Mouse (Mus musculus): ENCODE data around the gene I0C0044D17Rik. TPM values are rescaled to one million over a fixed set of nuclear protein-coding genes. Genes with fewer than 3 reads are reported as not detected.
"Not testable (repeated sequence)": the region's sequence is repeated elsewhere in the genome, so short reads cannot be mapped to it uniquely, and the experiment has no call there.

Gene I0C0044D17Rik
- total and polyA plus RNA-seq, 2 experiments from 2014 or later, result not detected

GRCm38 (mm10) chr4:98858151-98858855 lies 34.7 kb upstream of the I0C0044D17Rik start:
- ATAC-seq (ENCODE audit: insufficient read depth, low read depth) (no peak), DNase-seq (ENCODE audit: low spot score) (no peak)
- WGBS, result 69% methylated on average over 4 of the region's 4 CpGs
- no peak overlapping the region for H3K9ac ChIP-seq (replicated peaks; ENCODE audit: low read depth, low read length)
- no peak overlapping the region for H3K4me3 ChIP-seq (ENCODE audit: low read depth, low read length)
- TF ChIP-seq EP300 (IDR thresholded peaks at IDR 0.05; ENCODE audit: low read depth) (no peak), CTCF (IDR thresholded peaks at IDR 0.05; ENCODE audit: low read depth) (no peak)
- H3K4me2 ChIP-seq (ENCODE audit: low read depth, low read length), result no peak overlapping the region
- no peaks in the 10 kb centered on the region for H3K27me3 ChIP-seq (ENCODE audit: control insufficient read depth, insufficient read depth, low read length)
- H3K9me3 ChIP-seq (replicated peaks; ENCODE audit: control insufficient read depth, low read length), result peaks cover 6% of the 10 kb centered on the region
- no peaks in the 10 kb centered on the region for H3K36me3 ChIP-seq (replicated peaks; ENCODE audit: control insufficient read depth, insufficient read depth, low read length)
- no peak overlapping the region for H3K27ac ChIP-seq (ENCODE audit: low read depth)
- peaks cover 5% of the 10 kb centered on the region for H3K4me1 ChIP-seq (ENCODE audit: control insufficient read depth, insufficient read depth)

GRCm38 (mm10) chr4:98857037-98857648 lies 33.5 kb upstream of the I0C0044D17Rik start:
- TF ChIP-seq CTCF (IDR thresholded peaks at IDR 0.05; ENCODE audit: low read depth), result no peak
- no peak for TF ChIP-seq EP300 (IDR thresholded peaks at IDR 0.05; ENCODE audit: low read depth)
- WGBS, result 32% methylated on average over 11 of the region's 11 CpGs
- DNase-seq (ENCODE audit: low spot score) (peak; percentile 53), ATAC-seq (ENCODE audit: insufficient read depth, low read depth) (peak; percentile 81)
- H3K36me3 ChIP-seq (replicated peaks; ENCODE audit: control insufficient read depth, insufficient read depth, low read length), result no peaks in the 10 kb centered on the region
- no peak overlapping the region for H3K4me3 ChIP-seq (ENCODE audit: low read depth, low read length)
- H3K4me1 ChIP-seq (ENCODE audit: control insufficient read depth, insufficient read depth), result peaks cover 5% of the 10 kb centered on the region
- peaks cover 6% of the 10 kb centered on the region for H3K9me3 ChIP-seq (replicated peaks; ENCODE audit: control insufficient read depth, low read length)
- peak overlapping the region; percentile 66 for H3K27ac ChIP-seq (ENCODE audit: low read depth)
- no peaks in the 10 kb centered on the region for H3K27me3 ChIP-seq (ENCODE audit: control insufficient read depth, insufficient read depth, low read length)
- no peak overlapping the region for H3K4me2 ChIP-seq (ENCODE audit: low read depth, low read length)
- 0 out of 2 replicates have a peak overlapping the region, but pooled peaks have one; percentile 12 for H3K9ac ChIP-seq (replicated peaks; ENCODE audit: low read depth, low read length)

- H3K9ac ChIP-seq (replicated peaks; ENCODE audit: low read depth, low read length), result no peak overlapping the region
- no peak overlapping the region for H3K4me2 ChIP-seq (ENCODE audit: low read depth, low read length)
- peaks cover 5% of the 10 kb centered on the region for H3K4me1 ChIP-seq (ENCODE audit: control insufficient read depth, insufficient read depth)
- 0 out of 2 replicates have a peak, but pooled peaks cover 3% of the 10 kb centered on the region for H3K9me3 ChIP-seq (replicated peaks; ENCODE audit: control insufficient read depth, low read length)
- WGBS, result 75% methylated on average over 4 of the region's 4 CpGs
- no peak overlapping the region for H3K27ac ChIP-seq (ENCODE audit: low read depth)
- H3K4me3 ChIP-seq (ENCODE audit: low read depth, low read length), result no peak overlapping the region
- TF ChIP-seq CTCF (IDR thresholded peaks at IDR 0.05; ENCODE audit: low read depth) (no peak), EP300 (IDR thresholded peaks at IDR 0.05; ENCODE audit: low read depth) (no peak)
- no peak for DNase-seq (ENCODE audit: low spot score)
- no peak for ATAC-seq (ENCODE audit: insufficient read depth, low read depth)
- no peaks in the 10 kb centered on the region for H3K27me3 ChIP-seq (ENCODE audit: control insufficient read depth, insufficient read depth, low read length)
- H3K36me3 ChIP-seq (replicated peaks; ENCODE audit: control insufficient read depth, insufficient read depth, low read length), result no peaks in the 10 kb centered on the region
Measured at GRCm38 (mm10) chr4:98853926-98854325, 30.3 kb upstream of the I0C0044D17Rik start.

GRCm38 (mm10) chr4:98850485-98850884 lies 26.8 kb upstream of the I0C0044D17Rik start:
- 64% methylated on average over 1 of the region's 1 CpGs for WGBS
- not testable (repeated sequence) for H3K9me3 ChIP-seq (replicated peaks; ENCODE audit: control insufficient read depth, low read length); H3K9ac ChIP-seq (replicated peaks; ENCODE audit: low read depth, low read length)

GRCm38 (mm10) chr4:98847120-98847885 lies 23.7 kb upstream of the I0C0044D17Rik start:
- Histone ChIP-seq H3K36me3 (replicated peaks; ENCODE audit: control insufficient read depth, insufficient read depth, low read length) (no peaks in the 10 kb centered on the region), H3K4me1 (ENCODE audit: control insufficient read depth, insufficient read depth) (peaks cover 7% of the 10 kb centered on the region; the same call in 1 of the 2 replicates), H3K9me3 (replicated peaks; ENCODE audit: control insufficient read depth, low read length) (0 out of 2 replicates have a peak, but pooled peaks cover 3% of the 10 kb centered on the region), H3K9ac (replicated peaks; ENCODE audit: low read depth, low read length) (no peak overlapping the region), H3K27ac (ENCODE audit: low read depth) (no peak overlapping the region), H3K4me2 (ENCODE audit: low read depth, low read length) (no peak overlapping the region), H3K27me3 (ENCODE audit: control insufficient read depth, insufficient read depth, low read length) (no peaks in the 10 kb centered on the region), H3K4me3 (ENCODE audit: low read depth, low read length) (no peak overlapping the region)
- TF ChIP-seq EP300 (IDR thresholded peaks at IDR 0.05; ENCODE audit: low read depth), result no peak
- DNase-seq (ENCODE audit: low spot score) (no peak), ATAC-seq (ENCODE audit: insufficient read depth, low read depth) (no peak)
- WGBS, result 41% methylated on average over 6 of the region's 6 CpGs

More at GRCm38 (mm10) chr4:98850485-98850884, 26.8 kb upstream of the I0C0044D17Rik start:
- H3K27ac ChIP-seq (ENCODE audit: low read depth); H3K27me3 ChIP-seq (ENCODE audit: control insufficient read depth, insufficient read depth, low read length); H3K4me3 ChIP-seq (ENCODE audit: low read depth, low read length); H3K36me3 ChIP-seq (replicated peaks; ENCODE audit: control insufficient read depth, insufficient read depth, low read length); H3K4me2 ChIP-seq (ENCODE audit: low read depth, low read length); ATAC-seq (ENCODE audit: insufficient read depth, low read depth); H3K4me1 ChIP-seq (ENCODE audit: control insufficient read depth, insufficient read depth); DNase-seq (ENCODE audit: low spot score): not testable (repeated sequence)

Measured in heart, postnatal 0 days (tissue).